Mouse (Mus musculus) adrenal gland, postnatal 4 days (tissue): ENCODE results near the gene Med13l. TPM values are rescaled to one million over a fixed set of nuclear protein-coding genes. Genes with fewer than 3 reads are reported as not detected.

ENCODE experiments used
- DNase-seq, 2 experiments: peaks; one replicate each; pipeline ENCODE4 v3.0.0; 2021 to 2022; ENCODE audit warnings: low spot score in 2 of 2, mixed read lengths in 2 of 2
- long read RNA-seq, 2 experiments: library from polyadenylated mRNA; stranded (forward); transcript quantifications; one replicate each; pipeline ENCODE4 v2.0.0; 2021
- total RNA-seq, 2 experiments: library from RNA; stranded (reverse); gene quantifications; 2 replicates each; pipeline ENCODE4 v1.2.3; 2021

Gene Med13l
- total RNA-seq: 10 to 100 TPM; 49.9 to 55.3 TPM
- long read RNA-seq, experiment 1, partial matches to known transcripts: 1 of 2 reads
- long read RNA-seq, experiment 1, other reads (novel, unspliced or antisense): 1 of 2 reads
- long read RNA-seq, experiment 2, partial matches to known transcripts: 5 of 13 reads
- long read RNA-seq, experiment 2, other reads (novel, unspliced or antisense): 8 of 13 reads

- DNase-seq: peak; percentile 52 to 68
Observed at GRCm38 (mm10) chr5:118560385-118561085, at the start of gene Med13l. Gene Med13l, plus strand, starts transcription at chr5:118560679.

- no peak for DNase-seq
Observed at GRCm38 (mm10) chr5:118510969-118511368, 49.5 kb upstream of the Med13l start.

GRCm38 (mm10) chr5:118513005-118513404, 47.5 kb upstream of the Med13l start:
- no peak for DNase-seq

- DNase-seq: no peak
Observed at GRCm38 (mm10) chr5:118513629-118514526, 46.6 kb upstream of the Med13l start.

GRCm38 (mm10) chr5:118514527-118514831, 46.0 kb upstream of the Med13l start:
- no peak for DNase-seq

- DNase-seq: no peak
Observed at GRCm38 (mm10) chr5:118514842-118515241, 45.6 kb upstream of the Med13l start.

- no peak for DNase-seq
Observed at GRCm38 (mm10) chr5:118515280-118515721, 45.2 kb upstream of the Med13l start.

GRCm38 (mm10) chr5:118516066-118516465, 44.4 kb upstream of the Med13l start:
- DNase-seq: no peak

- DNase-seq: no peak
Observed at GRCm38 (mm10) chr5:118516470-118516869, 44.0 kb upstream of the Med13l start.

GRCm38 (mm10) chr5:118520457-118520856, 40.0 kb upstream of the Med13l start:
- DNase-seq: no peak

GRCm38 (mm10) chr5:118524400-118524799, 36.1 kb upstream of the Med13l start:
- no peak for DNase-seq

- no peak for DNase-seq
Observed at GRCm38 (mm10) chr5:118525634-118526033, 34.8 kb upstream of the Med13l start.

GRCm38 (mm10) chr5:118526504-118526903, 34.0 kb upstream of the Med13l start:
- DNase-seq: no peak

GRCm38 (mm10) chr5:118529241-118529640, 31.2 kb upstream of the Med13l start:
- no peak for DNase-seq

- no peak for DNase-seq
Observed at GRCm38 (mm10) chr5:118532125-118532524, 28.4 kb upstream of the Med13l start.

GRCm38 (mm10) chr5:118532659-118533058, 27.8 kb upstream of the Med13l start:
- no peak for DNase-seq

GRCm38 (mm10) chr5:118534407-118534921, 26.0 kb upstream of the Med13l start:
- no peak for DNase-seq

- no peak for DNase-seq
Observed at GRCm38 (mm10) chr5:118535130-118535529, 25.3 kb upstream of the Med13l start.

- DNase-seq: no peak
Observed at GRCm38 (mm10) chr5:118538487-118538886, 22.0 kb upstream of the Med13l start.

- no peak for DNase-seq
Observed at GRCm38 (mm10) chr5:118543816-118544215, 16.7 kb upstream of the Med13l start.

- DNase-seq: no peak
Observed at GRCm38 (mm10) chr5:118550493-118550892, 10.0 kb upstream of the Med13l start.

GRCm38 (mm10) chr5:118553290-118553689, 7.2 kb upstream of the Med13l start:
- no peak for DNase-seq
